Mouse (Mus musculus): Measurements from ENCODE around the gene Cacnb3.
A peak's percentile ranks its signal among the peaks of the same experiment; 100 is the strongest.

The Cacnb3 gene

DNA sequence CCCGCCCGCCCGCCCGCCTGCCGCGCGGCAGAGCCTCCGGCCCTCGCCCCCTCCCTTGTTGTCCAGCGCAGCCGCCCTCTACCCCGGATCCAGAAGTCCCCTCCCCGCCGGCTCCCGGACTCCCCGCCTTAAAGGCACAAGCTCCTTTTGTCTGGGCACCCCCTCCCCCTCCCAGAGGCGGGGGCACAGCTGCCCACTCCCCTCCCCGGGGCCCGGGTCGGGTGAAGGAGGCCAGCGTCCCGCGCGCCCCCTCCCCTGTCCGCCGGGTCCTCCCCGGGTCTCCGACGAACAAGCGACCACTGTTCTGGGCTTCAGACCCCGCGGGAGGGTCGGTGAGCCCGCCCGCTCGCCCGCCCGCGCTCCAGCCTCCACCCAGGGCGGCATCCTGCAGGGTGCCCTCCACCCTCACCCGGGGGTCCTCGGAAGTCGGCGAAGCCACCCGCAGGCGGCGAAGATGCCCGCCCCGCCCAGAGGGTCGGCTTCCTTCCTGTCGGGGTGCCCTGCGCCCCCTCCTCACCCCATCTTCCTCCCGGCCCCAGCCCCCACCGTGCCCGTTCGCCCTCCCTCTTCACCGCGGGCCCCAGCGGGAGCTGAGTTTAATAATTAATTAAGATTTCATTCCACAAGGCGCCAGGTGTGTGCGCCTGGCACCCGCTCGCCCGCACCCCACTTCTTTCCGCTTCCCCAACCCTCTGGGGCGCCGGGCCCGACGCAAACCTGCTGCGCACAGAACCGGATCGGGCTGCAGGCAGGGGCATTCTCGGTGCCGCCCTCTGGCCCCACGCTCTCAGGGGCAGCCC is 21.1 kb upstream of the Cacnb3 start, which contains the start of gene Adcy6:
Gene Adcy6 (minus strand): TSS at position 746 of the 800 bp plus-strand sequence.
- DNase-seq (ENCODE audit: low read depth): peak; percentile 47

DNA sequence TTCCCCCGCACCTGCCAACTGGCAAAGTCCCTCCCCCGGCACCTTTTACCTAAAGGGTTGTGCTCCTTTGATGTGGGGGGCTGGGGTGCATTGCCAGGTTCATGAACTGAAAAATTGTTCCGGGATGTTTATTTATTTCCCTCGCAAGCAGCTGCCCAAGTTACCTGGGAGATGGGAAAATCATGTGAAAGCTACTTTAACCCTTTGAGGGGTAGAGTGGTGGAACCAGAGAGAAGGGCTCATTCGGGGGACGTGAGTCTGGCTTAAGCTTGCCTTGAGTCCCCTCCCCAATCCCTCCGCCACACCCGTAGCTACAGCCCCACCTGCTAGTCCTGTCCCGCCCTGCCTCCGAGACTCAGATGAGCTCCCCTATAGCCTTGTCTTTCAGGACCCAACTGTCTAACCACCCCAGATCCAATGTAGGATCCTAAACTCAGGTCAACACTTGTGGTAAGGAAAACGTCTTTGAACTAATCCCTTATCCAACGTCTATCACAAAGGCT is 20.5 kb upstream of the Cacnb3 start:
- peak; percentile 55 for DNase-seq (ENCODE audit: low read depth)

DNA sequence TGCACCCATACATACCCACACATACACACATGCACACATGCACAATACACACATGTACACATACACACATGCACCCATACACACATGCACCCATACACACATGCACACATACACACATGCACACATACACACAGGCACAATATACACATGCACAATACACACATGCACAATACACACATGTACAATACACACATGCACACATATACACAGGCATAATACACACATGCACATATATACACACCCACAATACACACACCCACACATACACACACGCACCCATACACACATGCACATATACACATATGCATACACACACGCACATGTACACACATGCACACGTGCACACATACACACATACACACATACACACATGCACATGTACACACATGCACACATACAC is 18.4 kb upstream of the Cacnb3 start:
- no peak for DNase-seq (ENCODE audit: low read depth)

DNA sequence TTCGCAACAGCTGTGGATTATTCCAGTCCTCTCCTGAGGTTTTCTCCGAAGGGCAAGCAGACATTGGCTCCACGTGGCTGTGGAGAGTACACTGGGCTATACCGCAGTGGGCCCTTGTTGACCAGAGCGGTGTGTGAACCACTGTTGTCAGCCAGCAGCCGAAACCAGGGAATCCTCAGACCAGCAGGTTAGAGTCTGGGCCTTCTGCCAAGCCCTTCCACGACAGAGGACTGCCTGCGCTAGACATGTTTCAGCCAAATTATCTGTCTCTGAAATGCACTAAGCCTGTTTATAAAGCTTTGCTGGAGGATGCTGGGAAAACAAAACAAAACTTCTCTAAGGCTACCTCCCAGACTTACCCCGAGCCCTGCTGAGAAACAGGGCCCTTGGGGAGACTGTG is 16.1 kb upstream of the Cacnb3 start:
- DNase-seq (ENCODE audit: low read depth): no peak

DNA sequence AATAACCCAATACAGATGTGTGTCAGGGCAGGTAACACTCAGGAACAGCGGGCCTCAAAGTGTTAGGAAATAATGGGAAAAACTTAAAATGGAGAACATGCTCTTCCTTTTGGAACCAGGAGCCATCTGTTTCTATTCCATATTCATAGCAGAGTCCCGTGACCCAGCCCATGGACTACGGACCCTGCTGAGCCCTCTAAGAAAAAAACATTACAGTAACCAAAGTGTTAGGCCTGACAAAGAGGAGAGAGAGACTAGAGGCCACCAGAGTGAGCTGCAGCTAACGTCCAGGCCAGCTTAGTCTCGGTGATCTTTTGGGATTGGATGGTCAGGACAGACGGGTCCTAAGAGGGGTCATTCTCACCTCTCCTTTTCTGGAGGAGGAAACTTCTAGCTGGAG is 15.7 kb upstream of the Cacnb3 start:
- no peak for DNase-seq (ENCODE audit: low read depth)

DNA sequence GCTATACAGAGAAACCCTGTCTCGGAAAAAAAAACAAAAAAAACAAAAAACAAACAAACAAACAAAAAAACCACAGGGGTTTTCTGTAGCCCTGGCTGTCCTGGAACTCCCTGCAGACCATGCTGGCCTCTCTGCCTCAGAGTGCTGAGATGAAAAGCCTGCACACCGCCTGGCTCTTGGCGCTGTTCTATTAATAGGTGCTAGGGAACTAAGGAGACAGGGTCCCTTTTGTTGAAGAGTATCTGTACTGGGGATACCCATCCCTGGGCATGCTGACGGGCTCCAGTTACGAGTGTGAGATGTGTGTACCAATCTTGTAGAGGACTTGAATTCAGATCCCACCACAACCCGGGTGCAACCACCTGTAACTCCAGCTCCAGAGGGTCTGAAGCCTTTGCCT is 14.9 kb upstream of the Cacnb3 start:
- no peak for DNase-seq (ENCODE audit: low read depth)

DNA sequence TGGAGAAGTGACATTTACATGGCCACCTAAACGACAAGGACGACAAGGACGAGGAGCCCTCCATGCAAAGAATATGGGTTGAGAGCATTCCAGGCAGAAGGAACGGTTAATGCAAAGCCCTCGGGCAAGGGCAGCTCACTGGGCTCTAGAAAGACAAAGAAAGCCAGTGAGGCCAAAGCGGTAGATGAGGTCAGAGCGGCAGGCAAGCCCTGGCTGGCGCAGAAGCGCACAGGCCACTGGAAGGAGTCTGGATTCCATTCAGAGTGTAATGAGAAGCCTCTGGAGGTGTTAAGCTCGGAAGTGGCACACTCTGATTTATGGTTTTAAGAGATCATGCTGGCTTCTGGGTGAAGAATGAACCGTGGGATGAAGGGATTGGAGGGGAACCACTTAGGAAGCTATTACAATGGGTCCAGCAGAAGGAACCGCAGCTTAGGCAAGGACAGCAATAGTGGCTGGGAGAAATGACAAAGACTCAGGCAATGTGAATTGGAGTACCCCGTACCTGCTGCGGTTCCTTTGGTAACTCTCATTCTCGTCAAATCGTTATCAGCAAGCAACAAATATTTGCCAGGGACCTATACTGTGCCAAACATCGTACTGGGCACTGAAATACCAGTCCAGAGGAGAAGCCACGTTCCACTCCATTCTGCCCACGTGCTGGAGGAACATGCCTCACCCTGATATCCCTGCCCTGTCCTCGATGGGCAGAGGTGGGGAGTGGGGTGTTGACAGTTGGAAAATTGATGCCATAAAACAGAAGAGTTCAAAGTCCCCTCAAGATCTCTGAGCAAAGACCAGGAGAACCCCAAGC is 14.1 kb upstream of the Cacnb3 start:
- DNase-seq (ENCODE audit: low read depth): no peak

DNA sequence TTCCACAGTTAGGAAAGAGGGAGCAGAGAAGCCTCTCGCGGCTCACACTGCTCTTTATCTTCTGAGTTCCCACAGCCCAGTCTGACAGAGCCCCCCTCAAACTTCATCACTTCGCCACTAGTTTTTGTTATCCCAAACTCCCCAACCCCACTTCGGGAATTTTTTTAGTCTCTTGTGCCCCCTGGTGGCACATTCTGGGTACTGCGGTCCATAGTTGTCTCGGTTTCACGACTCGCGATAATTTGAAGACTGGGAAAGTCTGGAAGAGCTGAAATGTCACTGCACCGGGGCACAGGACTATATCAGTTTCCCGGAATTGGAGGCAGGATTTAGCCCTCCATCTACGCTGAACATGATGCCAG is 13.5 kb upstream of the Cacnb3 start:
- peak; percentile 80 for DNase-seq (ENCODE audit: low read depth)

DNA sequence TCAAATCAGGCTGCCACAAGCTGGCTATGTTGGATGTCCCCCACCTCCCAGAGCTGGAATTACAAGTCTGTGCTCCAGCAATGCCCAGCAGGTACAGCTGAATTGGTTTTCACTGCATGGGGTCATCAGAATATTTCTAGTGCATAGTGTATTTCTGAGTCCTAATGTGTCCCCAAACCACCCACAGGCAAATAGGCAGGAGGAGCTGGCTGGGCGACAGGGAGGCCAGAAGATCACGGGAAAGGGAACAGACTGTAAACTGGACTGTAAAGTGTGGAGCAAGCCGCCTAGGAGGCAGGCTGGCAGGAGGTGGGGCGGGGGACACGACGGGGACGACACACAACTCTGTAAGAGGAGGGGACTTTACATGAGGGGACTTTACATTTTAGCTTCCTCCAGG is 8.4 kb upstream of the Cacnb3 start:
- no peak for DNase-seq (ENCODE audit: low read depth)

DNA sequence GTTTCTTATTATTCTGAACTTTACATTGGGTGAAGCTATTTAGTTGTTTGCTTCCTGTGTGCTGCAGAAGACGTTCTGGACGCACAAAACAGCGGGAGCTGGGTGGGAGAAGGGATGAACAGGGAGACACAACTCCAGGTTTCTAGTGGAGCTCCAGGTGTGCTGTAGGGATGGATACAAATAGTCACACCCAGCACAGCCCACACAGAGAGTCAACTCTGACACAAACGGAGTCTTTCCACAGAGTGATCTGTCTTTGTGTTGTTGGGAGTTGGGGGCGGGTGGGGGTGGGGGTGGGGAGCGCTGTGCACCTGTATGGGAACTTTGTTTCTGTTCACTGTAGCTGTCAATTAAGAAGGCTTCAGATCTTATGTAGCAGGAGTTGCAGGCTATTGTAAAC is 7.9 kb upstream of the Cacnb3 start:
- no peak for DNase-seq (ENCODE audit: low read depth)

DNA sequence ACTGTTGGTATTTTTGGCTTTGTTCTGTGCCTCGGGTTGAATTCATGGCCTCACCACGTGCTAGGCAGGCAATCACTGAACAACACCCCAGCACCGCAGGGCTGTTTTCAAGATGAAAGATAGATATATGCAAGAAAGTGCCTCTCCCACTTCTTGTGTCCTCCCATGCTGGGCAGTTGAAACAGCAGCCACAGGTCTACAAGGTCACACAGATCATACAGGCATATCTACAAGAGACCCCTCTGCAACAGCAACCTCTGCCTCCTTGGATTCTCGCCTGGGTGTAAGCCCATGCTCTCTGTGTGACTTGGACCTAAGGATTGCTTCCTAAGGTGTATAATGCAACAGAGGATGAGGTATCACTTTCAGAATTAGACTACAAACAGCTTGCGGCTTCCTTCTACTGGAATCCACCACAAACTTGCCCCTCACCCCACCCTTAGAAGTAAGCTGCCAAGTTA is 7.2 kb upstream of the Cacnb3 start:
- peak; percentile 71 for DNase-seq (ENCODE audit: low read depth)

DNA sequence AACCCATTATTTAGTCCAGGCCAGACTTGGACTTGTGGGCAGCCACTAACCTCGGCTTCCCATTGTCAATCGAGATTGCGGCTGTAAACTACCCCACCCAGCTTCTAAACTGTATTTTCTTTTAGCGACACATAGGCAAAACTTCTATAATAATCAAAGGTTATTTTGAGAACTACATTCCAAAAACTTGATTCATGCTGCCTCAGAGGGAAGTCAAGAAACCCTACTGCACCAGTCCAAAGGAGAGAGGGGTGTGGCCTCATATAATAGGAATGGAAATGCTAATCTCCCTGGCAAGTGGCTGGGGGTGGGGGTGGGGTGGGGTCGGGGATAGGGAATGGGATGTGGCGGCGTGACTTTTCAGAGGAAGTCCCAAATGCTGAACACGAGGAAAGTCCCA is 4.6 kb upstream of the Cacnb3 start:
- no peak for DNase-seq (ENCODE audit: low read depth)

DNA sequence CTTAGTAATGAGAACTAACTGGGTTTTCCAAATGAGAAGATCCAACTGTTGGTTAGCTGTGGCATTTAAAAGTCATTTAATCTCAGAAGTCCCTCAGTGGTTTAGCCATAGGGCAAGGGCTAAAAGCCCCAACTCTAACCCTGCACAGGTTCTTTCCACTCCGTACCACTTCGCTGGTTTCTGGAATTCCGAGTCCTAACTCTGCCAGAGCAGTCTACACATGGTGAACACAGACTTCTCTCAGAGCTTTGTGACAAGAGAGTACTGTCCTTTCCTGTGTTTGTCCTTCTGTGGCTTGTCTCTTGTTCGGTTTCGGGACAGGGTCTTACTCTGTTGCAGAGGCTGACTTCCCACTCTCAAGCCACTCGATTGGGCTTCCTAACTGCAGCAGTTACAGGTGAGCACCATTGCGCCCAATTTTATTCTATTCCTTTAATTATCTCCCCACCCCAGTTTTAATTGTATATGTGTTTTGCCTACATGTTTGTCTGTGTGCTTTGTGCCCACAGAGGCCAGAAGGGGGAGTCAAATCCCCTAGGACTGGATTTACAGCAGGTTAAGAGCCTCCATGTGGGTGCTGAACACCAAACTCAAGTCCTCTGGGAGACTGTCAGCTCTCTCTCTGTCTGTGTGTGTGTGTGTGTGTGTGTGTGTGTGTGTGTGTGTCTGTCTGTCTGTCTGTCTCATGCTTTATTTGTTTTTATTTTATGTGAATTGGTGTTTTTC is 4.0 kb upstream of the Cacnb3 start:
- no peak for DNase-seq (ENCODE audit: low read depth)

DNA sequence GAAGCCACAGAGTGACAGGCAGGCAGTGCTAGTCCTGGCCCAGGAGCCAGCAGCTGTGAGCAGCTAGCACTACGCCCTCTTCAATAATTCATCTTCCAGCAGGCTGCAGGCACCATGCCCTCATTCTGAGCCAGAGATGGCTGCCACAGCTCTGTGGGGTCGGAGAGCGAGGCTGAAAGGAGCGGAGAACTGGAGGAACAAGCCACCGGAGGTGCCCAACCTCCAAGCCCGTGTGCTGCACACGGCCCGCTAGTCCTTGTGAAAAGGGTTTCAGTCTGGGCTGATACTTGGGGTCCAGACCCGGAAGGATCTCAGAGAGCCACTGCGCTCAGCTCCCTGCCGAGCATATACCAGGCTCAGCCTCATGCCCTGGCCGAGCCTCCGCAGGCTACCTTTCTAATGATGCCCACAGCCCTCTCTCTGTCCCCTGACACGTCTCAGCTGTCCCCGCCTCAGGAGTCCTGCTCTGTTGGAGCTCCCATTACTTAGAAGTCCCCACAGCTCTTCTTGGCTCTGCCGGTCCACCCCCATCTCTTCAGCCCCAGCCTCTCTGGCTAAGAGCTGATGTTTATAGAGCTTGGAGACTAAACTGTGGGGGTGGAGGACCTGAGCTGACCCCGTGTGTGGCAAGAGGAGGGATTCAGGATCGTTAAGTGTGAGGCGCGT is 1.9 kb upstream of the Cacnb3 start:
- DNase-seq (ENCODE audit: low read depth): peak; percentile 48

DNA sequence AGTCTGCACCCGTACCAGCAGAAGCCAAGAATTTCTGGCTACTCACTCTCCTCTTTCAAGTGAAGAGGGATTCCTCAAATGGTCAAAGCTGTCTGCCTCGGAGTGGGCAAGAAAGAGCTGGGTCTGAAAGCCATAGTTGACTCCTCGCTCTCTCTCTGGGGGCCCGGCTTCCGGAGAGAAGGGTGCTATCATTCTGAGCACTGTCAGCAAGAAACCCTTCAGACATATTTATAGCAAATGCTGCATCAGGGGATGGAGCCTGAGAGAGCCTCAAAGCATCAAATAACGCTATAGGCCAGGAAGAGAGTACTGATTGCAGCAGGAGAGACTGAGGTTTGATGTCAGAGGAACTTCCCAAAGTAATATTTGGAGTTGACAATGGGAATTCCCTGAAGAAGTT is 1.2 kb upstream of the Cacnb3 start:
- DNase-seq (ENCODE audit: low read depth): no peak

DNA sequence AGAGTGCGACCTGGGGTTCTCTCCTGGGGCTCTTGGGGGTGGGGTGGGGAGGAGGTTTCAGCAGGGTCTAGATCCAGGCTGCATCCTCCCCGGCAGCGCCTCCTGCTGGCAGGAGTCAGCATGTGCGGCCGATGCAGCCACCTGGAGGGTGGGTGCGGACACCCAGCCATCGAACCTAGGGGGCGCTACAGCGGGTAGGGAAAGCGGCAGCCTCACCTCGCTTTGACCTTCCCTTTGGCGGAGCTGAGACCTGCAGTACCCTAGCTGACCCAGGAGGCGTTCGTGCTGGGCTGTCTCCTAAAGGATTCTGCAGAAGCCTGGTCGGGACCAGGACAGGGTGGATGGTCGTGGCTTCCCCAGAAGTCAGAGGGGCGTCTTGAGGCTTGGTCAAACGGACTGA is 853 bp downstream of the Cacnb3 start:
- peak; percentile 89 for DNase-seq (ENCODE audit: low read depth)

DNA sequence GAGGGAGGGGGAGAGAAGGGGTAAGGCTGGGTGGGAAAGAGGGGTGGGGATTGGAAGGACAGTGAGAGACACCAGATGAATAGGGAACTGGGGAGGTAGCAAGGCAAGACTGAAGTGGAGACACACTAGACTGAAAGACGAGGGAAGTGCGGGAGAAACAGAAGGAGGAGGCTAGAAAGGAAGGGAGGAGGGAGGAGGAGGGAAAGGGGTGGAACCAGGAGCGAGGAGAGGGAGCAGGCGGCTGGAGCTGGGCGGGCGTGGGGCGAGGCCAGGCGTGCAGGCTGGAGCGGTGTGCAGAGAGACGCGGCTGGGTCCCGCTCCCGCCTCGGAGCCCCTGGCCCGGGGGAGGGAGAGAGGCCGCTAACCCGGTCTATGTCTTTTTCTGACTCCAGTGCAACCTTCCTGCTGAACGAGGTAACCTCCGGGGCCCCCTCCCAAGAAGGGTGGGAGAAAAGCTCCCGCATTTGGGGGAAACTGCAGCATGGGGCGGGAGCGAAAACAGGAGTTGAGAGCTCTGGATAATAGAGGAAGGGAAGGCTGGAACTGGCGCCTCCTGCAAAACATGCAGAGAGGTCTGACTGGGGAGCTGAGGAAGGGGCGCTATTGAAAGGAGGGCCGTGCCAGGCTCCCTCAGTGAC is 1.6 kb downstream of the Cacnb3 start:
- DNase-seq (ENCODE audit: low read depth): peak; percentile 40

DNA sequence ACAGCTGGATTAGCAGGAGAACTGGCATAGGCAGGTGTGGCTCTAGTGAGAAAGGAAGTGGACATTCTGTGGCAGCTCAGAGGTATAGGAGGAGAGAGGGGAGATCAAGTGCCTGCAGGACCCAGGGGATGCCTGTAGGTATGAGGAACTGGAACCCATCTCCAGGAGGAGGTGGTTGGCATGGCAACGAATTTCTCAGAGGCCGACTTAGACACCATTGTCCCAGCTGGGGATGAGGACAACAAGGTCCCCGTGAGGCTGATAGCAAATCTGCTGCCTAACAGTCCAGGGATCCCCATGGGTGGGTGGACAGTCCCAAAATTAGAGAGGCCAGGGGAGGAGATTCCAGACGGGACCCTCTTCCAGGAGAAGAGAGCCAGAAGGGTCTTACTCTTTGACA is 2.3 kb downstream of the Cacnb3 start:
- DNase-seq (ENCODE audit: low read depth): peak; percentile 46

DNA sequence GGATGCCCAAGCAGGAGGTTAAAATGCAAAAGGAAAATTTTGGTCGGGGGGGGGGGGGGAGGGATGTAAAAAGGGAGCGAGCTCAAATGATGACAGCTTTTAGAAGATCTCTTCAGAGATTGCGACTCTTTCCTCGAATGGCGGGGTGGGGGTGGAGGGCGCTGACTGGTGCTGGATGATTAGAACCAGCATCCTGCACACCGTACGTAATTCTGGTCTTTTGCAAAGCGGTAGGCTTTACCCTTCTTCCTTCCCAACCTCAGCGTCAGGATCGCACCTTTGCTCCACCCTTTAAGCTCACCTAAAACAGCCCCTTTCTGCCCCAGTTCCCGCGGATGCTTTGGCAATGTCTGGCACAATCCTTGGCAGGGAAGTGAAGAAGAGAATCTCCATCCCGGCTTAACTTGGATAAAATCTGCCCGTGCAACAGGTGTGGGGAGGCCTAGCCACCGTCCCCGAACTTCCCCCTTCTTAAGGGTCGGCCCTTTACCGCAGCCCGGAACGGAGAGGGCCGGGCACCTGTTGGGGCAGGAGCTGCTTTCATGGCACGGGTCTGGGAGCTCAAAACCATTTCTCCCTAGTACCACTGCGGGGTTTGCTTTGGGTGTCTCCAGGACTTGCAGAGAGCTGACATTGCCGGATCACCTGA is 3.3 kb downstream of the Cacnb3 start:
- peak; percentile 61 for DNase-seq (ENCODE audit: low read depth)

DNA sequence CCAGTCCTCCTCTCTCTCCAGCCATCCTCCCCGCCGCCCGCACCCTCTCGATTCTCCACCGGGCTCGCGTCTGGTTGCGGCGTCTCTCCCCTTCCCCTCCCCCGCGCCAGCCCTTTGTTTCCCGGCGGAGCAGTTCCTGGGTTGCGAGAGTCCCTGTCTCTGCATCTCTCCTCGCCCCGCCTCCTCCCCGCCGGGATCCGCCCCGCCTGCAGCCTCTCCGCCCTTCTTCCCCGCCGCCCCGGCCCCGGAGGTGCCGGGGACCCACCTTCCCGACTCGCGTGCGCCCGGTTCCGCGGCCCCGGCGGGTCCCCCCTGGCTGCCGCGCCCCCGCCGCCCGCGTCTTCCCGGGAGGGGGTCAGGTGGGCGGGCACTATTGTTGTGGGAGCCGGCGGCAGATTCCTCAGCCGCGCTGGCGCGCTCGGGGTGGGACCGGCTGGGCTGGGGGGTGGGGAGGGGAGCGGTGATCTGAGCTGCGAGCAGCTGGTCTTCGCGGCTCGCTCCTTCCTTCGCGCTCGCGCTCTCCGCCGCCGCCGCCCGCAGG is 4.0 kb downstream of the Cacnb3 start:
- peak; percentile 78 for DNase-seq (ENCODE audit: low read depth)
